Mouse (Mus musculus) liver, adult 10 weeks (tissue): ENCODE data around the gene Gm7697. TPM values are rescaled to one million over a fixed set of nuclear protein-coding genes. Genes with fewer than 3 reads are reported as not detected.

Source experiments
- polyA plus RNA-seq: library from polyadenylated mRNA; stranded (reverse); fragments of 350-450 nt; fragmentation: Illumina TruSeq; extraction: RNeasy Lipid Tissue Mini Kit (QIAGEN cat#74804); gene quantifications from one replicate; pipeline ENCODE4 v1.2.3, GENCODE M21; 2014; ENCODE audit warnings: low read depth, low replicate concordance

The Gm7697 gene
- not detected for polyA plus RNA-seq

GRCm38 (mm10) chr8:69522876-69523275 is at the start of gene Gm7697:
Gm7697 (minus strand) TSS chr8:69522976.

DNA sequence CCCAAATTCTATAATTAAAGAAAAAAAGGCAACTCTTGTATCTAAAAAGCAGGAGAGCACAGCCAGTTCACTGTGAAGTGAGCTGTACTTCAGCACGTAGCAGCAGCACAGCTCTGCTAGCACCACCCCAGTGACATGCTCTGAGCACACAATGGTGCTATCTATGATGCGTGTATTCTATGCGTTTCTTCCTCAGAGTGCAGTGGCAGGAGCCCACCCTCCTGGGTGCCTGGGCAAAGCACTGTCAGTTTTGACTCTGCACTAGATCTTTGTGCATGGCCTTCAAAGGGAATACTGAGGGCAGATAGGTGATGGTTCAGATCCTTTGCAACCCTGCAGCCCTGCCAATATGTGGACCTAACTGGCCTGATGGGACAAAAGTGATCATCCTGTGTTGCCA is 69.3 kb downstream of the Gm7697 start, which contains the start of gene Gm9495:
Gene Gm9495 (minus strand): TSS at position 101 of the 400 bp plus-strand sequence.

Other genes with a start within 250 kb of the Gm7697 start
- gene Gm9495, start 69.4 kb downstream of the Gm7697 start, polyA plus RNA-seq, result not detected
- 17.1 TPM for gene Zfp868, start 102.6 kb upstream of the Gm7697 start, polyA plus RNA-seq
- gene Zfp964, start 131.5 kb upstream of the Gm7697 start, polyA plus RNA-seq, result 3.2 TPM
- gene Zfp869, start 187.7 kb upstream of the Gm7697 start, polyA plus RNA-seq, result 29.0 TPM
- gene Zfp963, start 227.0 kb upstream of the Gm7697 start, polyA plus RNA-seq, result 8.7 TPM